Mouse (Mus musculus) liver, adult (tissue): ENCODE measurements around the gene Cbl.

Experiments
- GATA4 ChIP-seq: IDR thresholded peaks from 2 replicates; pipeline ENCODE4 v1.6.1; 2014; ENCODE audit warnings: mild to moderate bottlenecking, low read length; ENCODE audit not compliant: insufficient replicate concordance

Cbl gene

GRCm38 (mm10) chr9:44113105-44113789 is 120.6 kb downstream of the Cbl start, which contains the start of the genes Gm49380 and Rnf26:
Gm49380 (minus strand) TSS chr9:44113500.
Rnf26 (minus strand) TSS chr9:44113517.
- TF ChIP-seq GATA4 = no peak

GRCm38 (mm10) chr9:44109360-44110095 is 124.3 kb downstream of the Cbl start:
- TF ChIP-seq GATA4 = no peak

GRCm38 (mm10) chr9:44108269-44109055 is 125.4 kb downstream of the Cbl start:
- TF ChIP-seq GATA4 = no peak

GRCm38 (mm10) chr9:44107557-44108179 is 126.2 kb downstream of the Cbl start:
- TF ChIP-seq GATA4 = no peak

GRCm38 (mm10) chr9:44107110-44107509 is 126.7 kb downstream of the Cbl start, which contains the start of gene C1qtnf5:
C1qtnf5 (plus strand) TSS chr9:44107245.
- TF ChIP-seq GATA4 = no peak

- no peak for TF ChIP-seq GATA4
These were observed 127.3 kb downstream of the Cbl start for GRCm38 (mm10) chr9:44106596-44106995.

GRCm38 (mm10) chr9:44106182-44106581 is 127.7 kb downstream of the Cbl start:
- no peak for TF ChIP-seq GATA4

GRCm38 (mm10) chr9:44105781-44106180 is 128.1 kb downstream of the Cbl start:
- TF ChIP-seq GATA4 = no peak

- TF ChIP-seq GATA4 = no peak
These were observed 129.0 kb downstream of the Cbl start for GRCm38 (mm10) chr9:44104881-44105280.

GRCm38 (mm10) chr9:44101490-44101889 is 132.4 kb downstream of the Cbl start, which contains the start of gene Mfrp:
Mfrp (plus strand) TSS chr9:44101729.
- TF ChIP-seq GATA4 = no peak

- TF ChIP-seq GATA4 = no peak
These were observed 137.3 kb downstream of the Cbl start for GRCm38 (mm10) chr9:44096536-44096935.

GRCm38 (mm10) chr9:44095781-44096180 is 138.1 kb downstream of the Cbl start:
- TF ChIP-seq GATA4 = no peak

- no peak for TF ChIP-seq GATA4
These were observed 139.1 kb downstream of the Cbl start for GRCm38 (mm10) chr9:44094737-44095136.

- no peak for TF ChIP-seq GATA4
These were observed 140.0 kb downstream of the Cbl start for GRCm38 (mm10) chr9:44093612-44094503.
